Mouse (Mus musculus): ENCODE measurements around the gene Ap2a2.
"Not testable (repeated sequence)": the region's sequence is repeated elsewhere in the genome, so short reads cannot be mapped to it uniquely, and the experiment has no call there.

Ap2a2 gene

DNA sequence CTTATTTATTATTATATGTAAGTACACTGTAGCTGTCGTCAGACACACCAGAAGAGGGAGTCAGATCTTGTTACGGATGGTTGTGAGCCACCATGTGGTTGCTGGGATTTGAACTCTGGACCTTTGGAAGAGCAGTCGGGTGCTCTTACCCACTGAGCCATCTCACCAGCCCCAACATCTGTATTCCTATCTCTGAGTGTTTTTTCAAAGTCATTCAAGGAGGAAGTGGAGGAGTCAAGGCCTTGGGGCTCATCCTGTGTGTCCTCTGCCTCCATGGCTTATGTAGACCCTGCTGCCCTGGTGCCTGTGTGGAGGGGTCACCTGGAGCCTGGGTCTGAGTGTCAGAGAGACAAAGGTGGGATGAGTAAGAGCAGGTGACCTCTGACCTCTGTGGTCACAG, 107.1 kb downstream of the Ap2a2 start:
- not testable (repeated sequence) for DNase-seq

- DNase-seq, result peak in 1 of 2 experiments; percentile 33
Observed at GRCm38 (mm10) chr7:141670999-141671398, 109.0 kb downstream of the Ap2a2 start.

DNA sequence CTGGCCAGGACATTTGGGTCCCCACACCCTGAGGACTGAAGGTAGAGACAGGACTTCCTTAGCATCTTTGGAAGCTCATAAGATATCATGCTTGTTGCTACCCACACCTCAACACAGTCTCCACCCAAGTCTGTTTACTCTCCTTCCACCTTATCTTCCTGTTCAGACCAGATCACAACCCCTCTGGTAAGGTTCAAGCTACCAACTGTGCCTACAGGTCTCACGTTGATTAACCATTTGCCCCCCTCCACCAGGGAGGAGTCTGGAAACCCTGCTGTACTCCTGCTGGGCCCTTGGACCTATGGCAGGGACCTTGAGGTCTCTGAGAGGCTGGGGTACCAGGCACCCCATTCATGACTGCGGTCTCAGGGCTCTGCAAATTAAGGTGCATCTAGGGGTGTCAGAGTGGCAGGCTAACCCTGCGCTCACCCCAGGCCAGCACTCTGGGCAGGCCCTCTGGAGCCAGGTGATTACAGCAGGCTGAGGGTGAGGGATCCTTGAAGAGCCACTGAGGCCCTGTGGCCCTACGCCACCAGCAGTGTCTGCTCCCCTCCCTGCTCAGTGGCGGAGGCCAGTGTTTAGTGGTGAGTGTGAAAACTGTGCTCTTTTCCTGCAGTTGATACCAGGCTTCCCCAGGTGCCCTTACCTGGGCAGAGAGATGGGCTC, 109.8 kb downstream of the Ap2a2 start:
- DNase-seq, result no peak

GRCm38 (mm10) chr7:141678922-141679321, 116.9 kb downstream of the Ap2a2 start:
- DNase-seq, result no peak

All from lung, adult 18-20 months (tissue).